Mouse (Mus musculus) neural tube, embryonic 13.5 days (tissue): ENCODE measurements at regions not wholly inside any gene's neighbourhood (a gene's known extent, or its start where the extent isn't known, plus 50 kb on each side); places are given as distances from the start of the nearest gene placed in this dataset.

Experiments used
- ATAC-seq: fragments of 200-750 bp; cut with Nextera tagmentation; 2 replicates; pipeline ENCODE4 v1.8.0; 2017; ENCODE audit warnings: low read depth, mild to moderate bottlenecking, moderate TSS enrichment, moderate library complexity
- H3K27ac ChIP-seq: fragments of 300-500 bp; sonication (generic); replicated peaks from 2 replicates; pipeline ENCODE4 v1.5.1; 2015; ENCODE audit warnings: moderate library complexity, mild to moderate bottlenecking, inconsistent platforms
- H3K27me3 ChIP-seq: fragments of 300-500 bp; sonication (generic); 2 replicates; pipeline ENCODE4 v1.6.1; 2015; ENCODE audit warnings: mild to moderate bottlenecking, inconsistent platforms
- H3K36me3 ChIP-seq: fragments of 300-500 bp; sonication (generic); 2 replicates; pipeline ENCODE4 v1.6.1; 2015; ENCODE audit warnings: mild to moderate bottlenecking, inconsistent platforms
- H3K4me1 ChIP-seq: fragments of 300-500 bp; sonication (generic); replicated peaks from 2 replicates; pipeline ENCODE4 v1.6.1; 2015; ENCODE audit warnings: inconsistent platforms
- H3K4me2 ChIP-seq: fragments of 300-500 bp; sonication (generic); 2 replicates; pipeline ENCODE4 v1.6.1; 2015; ENCODE audit warnings: inconsistent platforms, mild to moderate bottlenecking, moderate library complexity
- H3K4me3 ChIP-seq: fragments of 300-500 bp; sonication (generic); 2 replicates; pipeline ENCODE4 v1.5.1; 2015; ENCODE audit warnings: mild to moderate bottlenecking, inconsistent platforms
- H3K9ac ChIP-seq: fragments of 300-500 bp; sonication (generic); 2 replicates; pipeline ENCODE4 v1.6.1; 2015; ENCODE audit warnings: moderate library complexity, mild to moderate bottlenecking, inconsistent platforms
- H3K9me3 ChIP-seq: fragments of 300-500 bp; sonication (generic); 2 replicates; pipeline ENCODE4 v1.6.1; 2016; ENCODE audit warnings: inconsistent platforms
- WGBS: fragments of 180-500 bp; shearing (Covaris S2); methylation state at CpG from one replicate; pipeline ENCODE4 v1.1.7; 2015; 5-methylcytosine and 5-hydroxymethylcytosine counted together

- Histone ChIP-seq H3K4me3 (no peak overlapping the region), H3K36me3 (no peaks in the 10 kb centered on the region), H3K4me2 (no peak overlapping the region), H3K4me1 (no peaks in the 10 kb centered on the region), H3K9me3 (no peaks in the 10 kb centered on the region), H3K9ac (no peak overlapping the region), H3K27ac (no peak overlapping the region), H3K27me3 (no peaks in the 10 kb centered on the region)
- ATAC-seq, result no peak
- WGBS, result 75% methylated on average over 2 of the region's 2 CpGs
These were observed 184.4 kb upstream of the Tnp1 start for GRCm38 (mm10) chr1:73200112-73200511.

DNA sequence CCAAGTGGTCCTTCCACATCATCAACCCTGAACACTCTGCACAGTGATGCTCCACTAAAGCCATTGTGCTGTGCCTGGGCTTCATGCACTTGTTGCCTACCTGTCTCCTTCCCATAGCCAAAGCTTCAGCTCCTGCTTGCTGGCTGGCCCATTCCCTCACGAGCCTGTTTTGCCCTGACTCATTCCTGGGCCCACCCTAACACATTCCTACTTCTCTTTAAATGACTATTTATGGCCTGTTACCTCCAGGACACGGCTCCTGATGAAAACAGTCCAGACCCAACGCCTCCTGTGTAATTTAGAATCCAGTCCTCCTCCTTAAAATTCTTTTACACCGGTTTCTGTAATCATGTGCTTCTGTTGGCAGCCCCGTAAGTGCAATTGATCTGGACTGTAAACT lies 175.1 kb upstream of the Tnp1 start:
- no peaks in the 10 kb centered on the region for H3K4me1 ChIP-seq
- H3K27ac ChIP-seq, result no peak overlapping the region
- H3K4me2 ChIP-seq, result no peak overlapping the region
- 58% methylated on average over 5 of the region's 5 CpGs for WGBS
- no peaks in the 10 kb centered on the region for H3K27me3 ChIP-seq
- ATAC-seq, result no peak
- H3K4me3 ChIP-seq, result no peak overlapping the region
- H3K9me3 ChIP-seq, result no peaks in the 10 kb centered on the region
- H3K9ac ChIP-seq, result no peak overlapping the region
- H3K36me3 ChIP-seq, result no peaks in the 10 kb centered on the region

GRCm38 (mm10) chr1:73188796-73189195 lies 173.1 kb upstream of the Tnp1 start:
- Histone ChIP-seq H3K4me1 (no peaks in the 10 kb centered on the region), H3K27me3 (no peaks in the 10 kb centered on the region), H3K36me3 (no peaks in the 10 kb centered on the region), H3K9ac (no peak overlapping the region), H3K4me2 (no peak overlapping the region), H3K27ac (no peak overlapping the region), H3K9me3 (no peaks in the 10 kb centered on the region), H3K4me3 (no peak overlapping the region)
- no peak for ATAC-seq
- 72% methylated on average over 2 of the region's 2 CpGs for WGBS

DNA sequence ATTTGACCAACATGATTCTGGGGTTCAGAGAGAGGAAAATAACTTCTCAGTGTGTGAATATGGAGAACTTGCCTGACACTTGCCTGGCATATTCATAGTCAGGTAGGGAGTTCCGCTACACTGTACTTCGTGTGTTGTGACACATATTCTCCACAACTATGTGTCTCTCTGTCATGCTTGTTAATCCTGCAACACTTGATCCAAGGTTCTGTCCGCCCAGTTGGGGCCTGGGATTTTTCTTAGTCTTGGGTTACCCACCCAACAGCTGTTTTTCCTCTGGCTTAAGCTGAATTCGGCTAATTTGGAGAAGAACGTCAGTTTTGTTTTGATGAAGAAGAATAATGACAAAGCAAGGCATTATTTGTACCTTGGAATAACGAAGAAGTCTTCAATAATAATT lies 168.8 kb upstream of the Tnp1 start:
- H3K4me2 ChIP-seq, result no peak overlapping the region
- H3K4me1 ChIP-seq, result no peaks in the 10 kb centered on the region
- no peaks in the 10 kb centered on the region for H3K36me3 ChIP-seq
- WGBS, result 88% methylated on average over 6 of the region's 6 CpGs
- no peaks in the 10 kb centered on the region for H3K27me3 ChIP-seq
- no peaks in the 10 kb centered on the region for H3K9me3 ChIP-seq
- H3K27ac ChIP-seq, result no peak overlapping the region
- H3K4me3 ChIP-seq, result no peak overlapping the region
- ATAC-seq, result no peak
- no peak overlapping the region for H3K9ac ChIP-seq

DNA sequence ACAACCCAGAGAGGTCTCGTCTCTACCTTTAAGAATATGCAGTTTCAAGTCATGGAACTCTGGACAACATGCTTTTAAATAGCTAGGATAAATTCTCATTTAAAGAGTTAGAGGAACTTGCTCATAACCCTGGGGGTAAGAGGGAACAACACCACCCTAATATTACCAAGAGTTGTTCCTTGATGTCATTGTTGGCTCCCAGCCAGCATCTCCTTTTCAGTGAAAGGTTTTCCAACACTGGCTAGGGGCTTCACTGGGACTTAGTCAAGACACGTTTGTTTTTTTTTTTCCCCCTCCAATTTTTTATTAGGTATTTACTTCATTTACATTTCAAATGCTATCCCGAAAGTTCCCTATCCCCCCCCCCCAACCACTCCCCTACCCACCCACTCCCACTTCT lies 163.1 kb upstream of the Tnp1 start:
- Histone ChIP-seq H3K9ac (no peak overlapping the region), H3K36me3 (no peaks in the 10 kb centered on the region), H3K4me3 (no peak overlapping the region), H3K4me2 (no peak overlapping the region), H3K27me3 (no peaks in the 10 kb centered on the region), H3K4me1 (no peaks in the 10 kb centered on the region), H3K27ac (no peak overlapping the region), H3K9me3 (no peaks in the 10 kb centered on the region)
- WGBS, result 80% methylated on average over 3 of the region's 3 CpGs
- no peak for ATAC-seq

DNA sequence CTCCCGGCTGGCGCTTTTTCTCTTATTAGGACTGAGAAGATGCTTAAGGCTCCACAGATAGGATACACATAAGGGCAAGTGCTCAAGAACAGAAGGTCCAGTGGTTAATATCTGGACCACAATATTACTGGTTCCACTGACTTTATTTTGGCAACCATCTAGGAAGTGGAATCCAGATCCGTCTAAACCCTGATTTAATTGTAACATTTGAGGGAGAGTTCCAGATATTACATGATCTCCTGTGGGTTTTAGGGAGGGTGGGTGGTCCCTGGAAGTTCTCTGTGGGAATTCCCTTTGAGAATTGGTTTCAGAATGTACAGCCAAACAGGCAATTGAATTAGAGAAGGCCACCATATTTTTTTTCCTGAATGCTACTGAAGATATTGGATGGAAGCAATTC lies 161.4 kb upstream of the Tnp1 start:
- Histone ChIP-seq H3K4me3 (no peak overlapping the region), H3K9me3 (no peaks in the 10 kb centered on the region), H3K27me3 (no peaks in the 10 kb centered on the region), H3K36me3 (no peaks in the 10 kb centered on the region), H3K4me1 (no peaks in the 10 kb centered on the region), H3K4me2 (no peak overlapping the region), H3K9ac (no peak overlapping the region), H3K27ac (no peak overlapping the region)
- WGBS, result 95% methylated on average over 3 of the region's 3 CpGs
- no peak for ATAC-seq

- no peak for ATAC-seq
- whole genome bisulfite sequencing, result 60% methylated on average over 3 of the region's 3 CpGs
- Histone ChIP-seq H3K4me2 (no peak overlapping the region), H3K9ac (no peak overlapping the region), H3K4me1 (peaks cover 12% of the 10 kb centered on the region), H3K36me3 (no peaks in the 10 kb centered on the region), H3K4me3 (no peak overlapping the region), H3K27me3 (no peaks in the 10 kb centered on the region), H3K27ac (no peak overlapping the region), H3K9me3 (0 out of 2 replicates have a peak, but pooled peaks cover 5% of the 10 kb centered on the region)
These were observed 154.9 kb upstream of the Tnp1 start for GRCm38 (mm10) chr1:73170668-73171008.

DNA sequence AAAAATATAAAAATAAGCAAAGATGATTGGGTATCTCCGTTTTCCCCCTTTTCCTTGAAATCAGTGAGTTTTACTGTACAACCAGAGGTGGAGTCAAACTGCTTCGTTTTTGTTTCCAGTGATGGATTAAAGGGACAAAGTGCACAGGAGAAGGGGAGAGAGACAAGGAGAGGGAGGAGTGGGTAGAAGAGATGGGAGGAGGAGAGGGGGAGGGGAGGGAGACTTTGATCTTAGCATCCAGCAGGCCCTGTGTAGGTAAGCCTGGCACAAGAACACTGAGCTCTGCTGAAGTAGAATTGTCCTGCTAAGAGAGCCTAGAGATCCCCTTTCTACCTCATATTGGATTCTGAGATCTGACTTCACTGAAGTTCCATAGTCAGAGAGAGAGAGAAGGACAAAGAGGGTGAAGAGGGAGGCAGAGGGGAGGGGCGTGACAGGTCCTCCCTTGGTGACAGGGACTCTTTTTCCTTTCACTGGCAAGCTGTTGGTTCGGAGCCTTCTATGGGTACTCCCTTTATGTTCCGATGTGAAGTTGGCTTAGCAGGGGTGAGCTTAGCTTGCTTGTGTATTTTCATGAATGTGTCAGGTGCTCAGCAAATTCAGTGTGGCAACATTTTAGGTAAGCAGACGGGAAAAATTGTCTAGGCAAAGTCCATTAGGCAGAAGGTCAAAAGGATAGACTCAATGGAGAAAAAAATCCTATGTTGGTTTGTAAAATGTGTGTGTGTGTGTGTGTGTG lies 154.4 kb upstream of the Tnp1 start:
- WGBS, result 27% methylated on average over 6 of the region's 6 CpGs
- Histone ChIP-seq H3K36me3 (no peaks in the 10 kb centered on the region), H3K27me3 (no peaks in the 10 kb centered on the region), H3K27ac (peak overlapping the region; percentile 19; the same call in 1 of the 2 replicates), H3K9me3 (0 out of 2 replicates have a peak, but pooled peaks cover 5% of the 10 kb centered on the region), H3K4me1 (peaks cover 12% of the 10 kb centered on the region), H3K9ac (no peak overlapping the region), H3K4me2 (no peak overlapping the region), H3K4me3 (no peak overlapping the region)
- ATAC-seq, result peak; percentile 50; the same call in 1 of the 2 replicates

DNA sequence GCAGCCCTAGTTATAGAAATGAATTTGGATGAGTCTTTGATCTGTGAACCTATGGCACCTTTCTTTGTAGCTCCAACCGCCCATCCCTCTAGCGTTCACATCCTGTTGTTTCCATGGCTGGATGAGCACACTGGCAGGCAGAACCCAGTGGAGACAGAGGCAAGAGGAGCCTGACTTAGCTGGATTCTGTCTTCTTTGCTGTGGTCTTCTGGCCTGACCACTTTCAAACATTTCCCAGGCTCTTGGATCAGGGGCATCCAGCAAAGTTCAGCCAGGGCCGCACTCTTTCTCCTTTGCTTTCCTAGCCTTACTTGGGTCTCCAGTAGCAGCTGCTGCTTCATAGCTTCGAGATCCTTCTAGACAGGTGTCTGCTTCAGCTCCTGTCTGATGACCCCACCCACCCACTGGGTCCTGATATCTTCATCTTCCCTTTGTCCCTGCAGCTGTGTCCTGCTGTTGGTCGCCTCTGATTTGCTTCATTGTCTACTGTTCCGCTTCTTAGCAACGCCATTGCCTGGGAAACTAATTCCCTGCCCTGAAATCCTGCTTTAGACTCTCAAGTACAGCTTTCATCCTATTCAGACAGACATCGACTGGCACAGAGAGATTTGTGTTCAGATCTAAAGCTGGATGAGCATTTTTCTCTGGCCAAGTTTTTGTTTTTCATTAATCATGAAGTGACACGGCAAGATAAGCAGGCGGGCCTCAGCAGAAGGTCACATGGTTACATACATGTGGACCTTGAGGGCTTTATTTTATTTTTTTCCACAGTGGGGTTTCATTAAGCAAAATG lies 153.6 kb upstream of the Tnp1 start:
- H3K36me3 ChIP-seq, result no peaks in the 10 kb centered on the region
- no peaks in the 10 kb centered on the region for H3K27me3 ChIP-seq
- 31% methylated on average over 10 of the region's 10 CpGs for WGBS
- no peak overlapping the region for H3K4me2 ChIP-seq
- peak; percentile 50; the same call in 1 of the 2 replicates for ATAC-seq
- no peak overlapping the region for H3K9ac ChIP-seq
- H3K9me3 ChIP-seq, result 0 out of 2 replicates have a peak, but pooled peaks cover 5% of the 10 kb centered on the region
- H3K4me1 ChIP-seq, result peaks cover 12% of the 10 kb centered on the region
- no peak overlapping the region; the same call in 1 of the 2 replicates for H3K27ac ChIP-seq
- H3K4me3 ChIP-seq, result no peak overlapping the region

DNA sequence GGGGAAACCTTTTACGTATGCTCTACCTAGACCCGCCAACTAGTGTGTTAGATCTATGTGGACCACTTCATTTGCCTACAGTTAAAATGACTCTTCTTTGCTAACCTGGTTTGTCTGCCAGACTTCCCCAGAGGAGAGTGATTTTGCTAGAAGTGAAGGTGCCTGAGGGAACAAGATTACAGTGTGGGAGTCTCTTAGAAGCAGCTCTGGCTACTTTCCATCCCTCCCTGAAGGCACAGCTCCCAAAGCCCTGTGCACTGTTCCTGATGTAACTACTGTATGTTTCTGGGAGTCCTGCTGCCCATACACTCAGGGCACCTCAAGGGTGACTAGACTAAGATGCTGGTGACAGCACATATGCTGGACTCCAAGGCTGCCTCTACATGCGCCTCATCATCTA lies 144.5 kb upstream of the Tnp1 start:
- Histone ChIP-seq H3K36me3 (no peaks in the 10 kb centered on the region), H3K4me3 (no peak overlapping the region), H3K27me3 (no peaks in the 10 kb centered on the region), H3K27ac (no peak overlapping the region), H3K4me2 (no peak overlapping the region), H3K9me3 (no peaks in the 10 kb centered on the region), H3K9ac (no peak overlapping the region), H3K4me1 (no peaks in the 10 kb centered on the region)
- ATAC-seq, result no peak
- 88% methylated on average over 3 of the region's 3 CpGs for WGBS

- Histone ChIP-seq H3K4me1 (no peaks in the 10 kb centered on the region), H3K27me3 (no peaks in the 10 kb centered on the region), H3K9ac (no peak overlapping the region), H3K27ac (no peak overlapping the region), H3K36me3 (no peaks in the 10 kb centered on the region), H3K4me3 (no peak overlapping the region), H3K4me2 (no peak overlapping the region), H3K9me3 (no peaks in the 10 kb centered on the region)
- no peak for ATAC-seq
- 87% methylated on average over 7 of the region's 7 CpGs for WGBS
These were observed 143.8 kb upstream of the Tnp1 start for GRCm38 (mm10) chr1:73159405-73159976.

DNA sequence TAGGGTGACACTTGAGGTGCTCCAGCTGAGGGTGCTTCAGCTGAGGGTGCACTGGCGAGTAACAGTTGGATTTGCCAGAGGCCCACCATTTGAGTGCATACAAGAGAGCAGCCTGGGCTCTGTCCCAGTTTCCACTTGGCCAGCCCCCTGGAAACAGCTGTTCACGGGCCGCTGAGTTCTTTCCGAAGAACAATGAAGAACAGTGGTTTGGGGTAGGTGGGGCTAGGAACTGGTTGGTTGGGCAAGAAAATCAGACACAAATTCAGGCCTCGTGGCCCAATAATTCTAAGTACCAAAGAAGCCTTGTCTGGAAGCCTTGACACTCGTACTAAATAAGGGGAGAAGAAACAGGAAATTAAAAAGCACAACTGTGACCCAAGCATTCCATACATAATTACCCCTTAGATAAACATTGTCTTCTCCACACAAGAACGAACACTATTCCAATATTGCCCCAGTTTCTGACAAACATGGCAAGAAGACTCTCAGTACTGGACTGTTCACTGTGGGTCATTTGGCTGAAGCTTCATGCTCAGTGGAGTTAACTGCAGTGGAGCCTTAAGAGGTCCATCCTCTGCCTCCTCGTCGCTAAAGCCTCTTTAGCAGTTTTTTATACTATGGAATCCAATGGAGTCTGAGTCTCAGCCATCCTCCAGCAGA lies 137.9 kb upstream of the Tnp1 start:
- Histone ChIP-seq H3K4me1 (no peaks in the 10 kb centered on the region), H3K4me2 (no peak overlapping the region), H3K36me3 (no peaks in the 10 kb centered on the region), H3K27me3 (no peaks in the 10 kb centered on the region), H3K4me3 (no peak overlapping the region), H3K9me3 (no peaks in the 10 kb centered on the region), H3K9ac (no peak overlapping the region), H3K27ac (no peak overlapping the region)
- 62% methylated on average over 9 of the region's 9 CpGs for WGBS
- ATAC-seq, result no peak
